Mouse (Mus musculus) left cerebral cortex, adult 11 months (tissue): Measurements from ENCODE around the gene 4931428F04Rik.
"Not testable (repeated sequence)": the region's sequence is repeated elsewhere in the genome, so short reads cannot be mapped to it uniquely, and the experiment has no call there.

Experiments
- DNase-seq: peaks from one replicate; pipeline ENCODE4 v3.0.0; 2022; ENCODE audit warnings: low spot score

4931428F04Rik gene

DNA sequence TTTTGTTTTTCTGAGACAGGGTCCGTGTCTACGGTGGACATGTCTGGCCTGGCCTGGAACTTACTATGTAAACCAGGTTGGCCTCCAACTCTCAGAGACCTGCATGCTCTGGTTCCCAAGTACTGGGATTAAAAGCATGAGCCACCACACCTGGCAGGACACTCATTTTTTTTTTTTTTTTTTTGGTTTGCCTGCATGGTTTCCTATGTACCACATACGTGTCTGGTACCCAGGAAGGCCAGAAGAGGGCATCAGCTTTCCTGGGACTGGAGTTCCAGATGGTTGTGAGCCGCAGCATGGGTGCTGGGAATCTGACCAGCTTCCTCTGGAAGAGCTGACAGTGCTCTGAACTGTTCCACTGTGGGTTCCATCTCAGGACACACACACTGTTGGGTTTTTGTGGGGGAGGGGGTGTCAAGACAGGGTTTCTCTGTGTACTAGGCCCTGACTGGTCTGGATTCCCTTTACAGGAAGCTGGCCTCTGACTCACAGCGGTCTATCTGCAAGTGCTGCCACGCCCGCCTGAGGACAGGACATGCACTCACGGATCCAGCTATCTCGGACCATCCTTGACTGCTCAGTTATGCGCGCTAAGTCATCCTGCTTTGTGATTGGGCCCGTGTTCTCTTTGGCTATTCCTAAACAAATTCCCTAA, 28.2 kb downstream of the 4931428F04Rik start:
- no peak for DNase-seq

DNA sequence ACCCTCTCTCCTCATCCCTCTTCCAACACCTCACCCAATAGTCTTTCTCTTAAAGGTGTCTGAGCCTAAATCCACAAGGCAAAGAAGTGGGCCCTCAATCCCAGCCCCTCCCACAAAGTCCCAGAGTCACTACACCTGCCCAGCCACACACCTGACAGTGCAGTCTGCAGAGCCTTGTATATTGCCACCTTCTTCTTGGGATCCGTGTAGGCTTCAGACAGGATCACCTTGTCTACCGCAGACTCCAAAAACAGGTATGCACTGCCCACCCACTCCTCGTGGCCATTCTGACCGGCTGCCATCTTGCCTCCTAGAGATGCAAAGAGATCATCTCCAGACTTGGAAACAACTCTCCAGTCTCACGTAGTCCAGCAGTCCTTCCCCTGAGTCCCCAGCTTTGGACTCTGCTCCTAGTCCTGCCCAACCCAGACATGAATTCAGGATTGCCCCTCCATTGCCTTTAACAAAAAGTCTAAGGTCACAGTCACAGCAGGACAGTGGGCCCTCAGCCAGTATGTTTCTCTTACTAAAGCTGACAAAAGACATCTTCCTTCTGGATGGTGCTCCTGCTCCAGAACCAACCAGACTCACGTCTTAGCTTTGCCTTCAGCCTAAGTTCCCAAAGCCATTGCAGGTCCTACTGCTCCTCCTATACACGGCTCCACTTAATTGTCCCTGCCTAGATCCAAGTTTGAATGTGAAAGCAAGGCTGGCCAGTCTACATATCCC, 29.1 kb downstream of the 4931428F04Rik start:
- DNase-seq = no peak

DNA sequence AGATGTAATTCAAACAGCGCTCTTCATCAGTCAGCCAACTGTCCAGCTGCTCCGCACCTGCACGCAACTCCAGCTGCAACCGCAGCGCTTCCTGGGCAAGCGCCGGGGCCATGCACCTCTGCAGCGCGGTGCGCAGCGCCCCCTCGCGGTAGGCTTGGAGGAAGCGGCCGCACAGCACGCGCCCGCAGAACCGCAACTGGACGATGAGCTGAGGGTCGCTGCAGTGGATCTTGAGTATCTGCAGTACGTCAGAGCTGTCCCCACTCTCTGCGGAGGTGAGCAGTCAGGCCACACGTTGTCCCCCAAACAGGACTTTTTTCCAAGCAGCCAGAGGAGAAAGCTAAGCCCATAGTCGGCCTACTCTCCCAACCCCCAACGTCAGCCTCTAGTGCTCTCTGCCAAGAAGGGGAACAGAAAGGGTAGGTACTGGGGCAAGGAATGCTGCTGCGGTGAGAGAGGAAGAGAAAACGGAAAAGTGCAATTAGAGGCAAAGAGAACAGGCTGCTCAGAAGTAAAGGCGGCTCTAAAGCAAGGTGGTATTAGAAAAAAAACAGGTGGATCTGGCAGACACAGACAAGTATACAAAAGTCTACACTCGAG, 29.8 kb downstream of the 4931428F04Rik start:
- no peak for DNase-seq

DNA sequence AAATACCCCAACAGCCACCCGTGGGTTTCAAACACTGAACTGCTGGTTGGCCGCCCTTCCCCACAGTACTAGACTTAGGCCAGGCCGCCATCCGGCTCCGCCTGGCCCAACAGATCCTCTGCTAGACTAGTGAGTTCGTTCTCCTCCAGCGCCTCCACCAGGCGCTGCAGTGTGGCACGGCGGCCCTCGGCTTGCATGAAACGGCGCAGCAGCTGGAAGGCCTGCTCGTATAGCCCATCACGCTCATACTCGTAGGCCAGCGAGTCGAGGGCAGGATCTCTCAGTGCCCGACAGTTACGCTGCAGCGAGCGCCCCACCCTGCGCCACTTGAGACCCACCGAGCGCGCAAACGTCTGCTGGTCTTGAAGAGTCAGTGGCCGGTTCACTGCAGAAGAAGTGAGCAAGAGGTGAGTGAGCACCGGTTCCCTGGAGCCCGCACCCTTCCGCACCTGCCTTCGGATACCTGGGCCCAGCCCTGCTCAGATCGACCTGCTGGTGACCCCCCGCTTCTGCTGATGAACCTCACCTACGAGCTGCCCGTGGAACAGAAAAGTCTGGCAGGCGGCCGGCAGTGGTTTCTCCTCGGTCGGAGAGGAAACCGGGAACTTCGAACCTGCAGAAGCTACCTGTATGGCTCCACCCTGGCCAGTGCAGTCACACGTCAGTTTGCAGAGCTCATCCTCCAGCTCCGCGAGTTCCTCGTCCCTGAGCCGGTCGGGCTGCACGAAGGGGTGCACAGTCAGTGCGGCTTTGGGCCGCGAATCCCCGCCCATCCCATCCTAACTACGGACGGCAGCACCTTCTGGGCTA, 30.5 kb downstream of the 4931428F04Rik start:
- DNase-seq = no peak

DNA sequence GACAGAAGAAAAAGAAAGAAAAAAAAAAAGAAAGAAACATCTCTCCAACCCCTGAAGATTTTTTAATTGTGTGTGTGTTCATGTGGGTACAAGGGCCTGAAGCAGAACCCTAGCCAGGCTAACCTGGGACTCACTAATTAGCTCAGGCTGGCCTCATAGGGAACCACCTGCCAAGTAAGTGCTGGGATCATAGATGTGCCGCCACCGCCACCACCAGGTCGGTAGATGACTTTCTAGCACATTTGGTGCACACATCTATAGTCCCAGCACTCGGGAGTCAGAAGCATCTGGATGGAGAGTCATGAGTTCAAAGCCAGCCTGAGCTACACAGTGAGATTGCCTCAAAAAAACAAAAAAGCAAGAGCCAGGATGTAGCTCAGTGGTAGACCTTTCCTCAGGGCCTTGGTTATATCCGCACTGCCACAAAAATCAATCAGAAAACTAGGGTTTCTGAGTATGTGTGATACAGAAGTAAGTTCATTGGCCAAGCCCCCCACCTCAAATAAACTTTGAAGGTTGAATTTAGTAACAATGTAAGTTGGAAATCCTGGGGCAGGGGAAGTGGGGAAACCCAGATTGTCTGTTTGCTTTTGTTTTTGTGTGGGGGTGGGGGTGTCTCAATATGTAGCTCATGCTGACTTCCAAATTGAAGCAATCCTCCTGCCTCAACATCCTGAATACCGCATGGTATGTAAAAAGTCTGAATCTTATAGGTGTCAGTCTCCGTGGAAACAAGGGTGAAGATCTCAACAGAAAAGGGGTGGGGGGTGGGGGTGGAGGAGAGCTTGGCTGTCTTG, 32.1 kb downstream of the 4931428F04Rik start:
- DNase-seq = no peak

DNA sequence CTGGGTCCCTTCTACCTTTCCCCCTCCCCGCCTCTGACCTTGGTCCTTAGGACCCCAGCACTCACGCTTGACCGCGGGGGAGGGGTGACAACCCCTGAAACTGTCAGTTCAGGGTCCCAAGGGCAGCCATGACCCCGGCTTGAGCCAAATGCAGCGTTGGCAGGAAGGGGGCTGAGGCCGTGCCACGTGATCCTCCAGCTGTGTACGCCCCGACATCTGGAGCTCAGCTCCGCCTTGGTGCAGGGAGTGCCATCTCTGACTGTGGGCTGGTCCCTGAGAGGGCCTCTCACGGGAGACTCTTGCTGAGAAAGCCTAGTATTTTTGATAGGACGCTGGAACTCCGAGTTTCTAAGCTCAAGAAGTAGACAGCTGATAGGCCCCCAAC, 34.7 kb downstream of the 4931428F04Rik start, which contains the start of gene B3gnt9:
Gene B3gnt9 (minus strand): TSS at position 188 of the 385 bp plus-strand sequence.
- DNase-seq = no peak

DNA sequence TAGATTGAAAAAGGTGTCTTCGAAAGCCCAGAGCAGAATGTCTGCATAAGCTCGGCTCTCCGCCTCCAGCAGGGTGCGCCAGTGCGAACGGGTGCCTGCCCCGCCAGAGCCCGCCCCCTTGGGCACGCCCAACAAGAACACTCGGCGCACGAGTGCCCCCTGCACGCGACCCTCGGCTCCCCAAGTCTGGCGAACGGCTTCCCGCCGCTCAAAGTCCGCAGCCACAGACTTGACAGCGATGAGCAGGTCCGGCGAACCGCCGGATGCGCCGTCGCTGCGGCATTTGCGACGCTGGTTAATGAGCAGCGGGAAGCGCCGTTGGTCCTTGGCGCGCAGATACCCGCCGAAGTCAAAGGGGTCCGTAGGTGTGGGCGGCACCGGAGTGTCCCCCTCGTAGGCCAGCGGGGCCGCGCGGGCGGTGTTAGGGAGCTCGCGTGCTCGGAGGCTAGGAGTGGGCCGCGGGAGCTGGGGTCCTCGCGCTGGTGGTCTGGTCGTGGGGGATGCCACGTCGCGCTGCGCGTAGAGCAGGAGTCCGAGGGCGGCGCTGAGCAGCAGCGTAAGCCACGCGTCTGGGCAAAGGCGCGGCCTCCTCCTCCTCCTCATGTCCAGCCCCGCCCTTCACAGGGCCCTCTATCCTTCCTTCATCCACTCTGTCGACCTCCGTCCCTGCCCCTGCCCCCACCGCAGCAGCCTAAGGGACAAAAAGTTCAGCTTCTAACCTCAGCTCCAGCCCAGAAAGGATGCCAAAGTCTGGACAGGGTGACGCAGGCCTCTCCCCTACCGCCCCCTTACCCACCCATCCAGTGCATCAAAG, 35.3 kb downstream of the 4931428F04Rik start:
- DNase-seq = peak; percentile 87

DNA sequence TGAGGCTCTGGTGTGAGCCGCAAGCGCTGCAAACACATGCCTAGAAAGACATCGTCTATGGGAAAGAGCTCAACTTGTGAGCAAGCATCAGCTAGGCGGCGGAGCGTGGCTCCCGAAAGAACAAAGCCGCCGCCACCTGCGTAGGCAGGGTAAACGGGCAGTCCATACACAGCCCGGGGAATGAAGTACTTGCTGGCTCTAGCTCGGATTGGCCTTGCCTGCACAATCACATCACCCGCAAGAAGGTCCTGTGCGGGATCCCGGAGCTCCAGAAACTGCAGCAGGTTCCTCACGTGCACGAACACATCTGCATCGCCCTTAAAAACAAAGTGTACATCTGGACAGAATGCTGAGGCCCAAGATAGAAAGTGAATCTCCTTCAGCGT, 35.9 kb downstream of the 4931428F04Rik start:
- no peak for DNase-seq

DNA sequence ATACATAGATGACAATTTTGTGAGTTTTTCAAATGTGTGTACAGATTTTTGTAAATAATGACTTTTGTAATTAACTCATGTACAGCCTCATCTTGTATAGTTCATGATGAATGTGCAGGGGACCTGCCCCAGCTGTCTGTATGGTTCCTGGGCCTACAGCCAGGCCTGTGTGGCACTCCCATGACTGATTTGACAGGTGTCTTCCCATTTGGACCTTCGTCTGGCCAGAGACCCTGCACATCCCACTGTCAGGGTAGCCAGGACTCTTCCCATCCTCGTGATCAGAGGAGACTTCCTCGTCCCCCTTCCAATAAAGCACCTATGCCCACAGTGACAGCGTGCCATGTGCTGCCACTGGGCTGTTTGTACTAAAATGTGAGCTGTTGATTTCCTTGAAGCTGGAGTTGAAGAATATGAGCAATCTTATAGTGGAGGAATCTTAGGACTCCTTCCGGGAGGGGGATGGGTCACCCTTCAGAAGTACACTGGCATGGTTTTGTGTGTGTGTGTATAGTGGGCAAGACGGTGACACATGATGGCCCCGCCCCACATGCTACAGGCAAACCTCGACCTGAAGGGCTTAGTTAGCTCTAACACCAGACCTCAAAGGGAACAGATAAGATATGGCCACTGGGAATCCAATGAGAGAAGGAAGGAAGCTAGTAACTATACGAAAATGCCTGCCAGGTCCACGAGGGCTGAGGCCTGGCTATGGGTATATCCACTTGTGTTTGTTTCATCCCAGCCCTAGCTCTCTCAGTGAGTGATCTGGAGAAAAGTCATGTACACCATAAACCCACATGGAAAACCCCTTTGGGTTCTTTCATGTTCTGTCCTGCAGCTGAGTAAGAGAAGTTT, 36.8 kb downstream of the 4931428F04Rik start:
- DNase-seq = no peak

DNA sequence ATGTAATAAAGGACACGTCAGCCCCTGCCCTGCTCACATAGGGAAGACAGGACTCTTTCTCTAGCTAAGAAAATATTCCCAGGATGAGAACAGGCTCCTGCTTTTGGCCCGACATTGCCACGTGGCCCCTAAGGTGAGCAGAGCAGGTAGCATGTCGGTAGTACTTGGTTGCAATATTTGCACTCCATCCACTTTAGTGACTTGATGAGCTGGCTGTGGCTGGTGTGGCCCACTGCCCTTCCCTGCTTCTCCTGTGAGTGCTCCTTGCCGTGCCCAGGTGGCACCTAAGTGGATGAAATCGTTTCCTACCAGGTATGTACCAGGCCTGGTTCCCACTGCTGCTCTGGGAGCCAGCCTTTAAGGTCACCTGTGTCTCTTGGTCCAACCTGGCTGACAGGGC, 37.7 kb downstream of the 4931428F04Rik start:
- DNase-seq = no peak

DNA sequence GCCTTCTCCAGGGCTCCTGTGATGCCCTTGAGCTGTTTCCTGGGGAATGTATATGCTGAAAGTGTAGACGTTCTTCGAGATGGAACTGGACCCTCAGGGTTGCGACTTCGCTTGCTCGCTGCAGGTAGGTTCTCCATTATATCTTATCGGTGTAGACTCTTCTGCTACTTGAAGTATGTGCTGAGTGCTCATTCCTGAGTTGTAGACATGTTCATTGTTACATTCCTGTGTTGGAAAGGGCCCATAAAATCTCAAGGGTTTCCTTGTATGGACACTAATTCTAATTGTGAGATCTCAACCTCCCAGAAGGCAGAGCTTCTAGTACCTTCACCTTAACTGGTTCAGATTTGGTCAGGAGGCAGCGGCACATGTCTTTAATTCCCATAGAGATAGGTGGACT, 48.6 kb downstream of the 4931428F04Rik start:
- no peak for DNase-seq

DNA sequence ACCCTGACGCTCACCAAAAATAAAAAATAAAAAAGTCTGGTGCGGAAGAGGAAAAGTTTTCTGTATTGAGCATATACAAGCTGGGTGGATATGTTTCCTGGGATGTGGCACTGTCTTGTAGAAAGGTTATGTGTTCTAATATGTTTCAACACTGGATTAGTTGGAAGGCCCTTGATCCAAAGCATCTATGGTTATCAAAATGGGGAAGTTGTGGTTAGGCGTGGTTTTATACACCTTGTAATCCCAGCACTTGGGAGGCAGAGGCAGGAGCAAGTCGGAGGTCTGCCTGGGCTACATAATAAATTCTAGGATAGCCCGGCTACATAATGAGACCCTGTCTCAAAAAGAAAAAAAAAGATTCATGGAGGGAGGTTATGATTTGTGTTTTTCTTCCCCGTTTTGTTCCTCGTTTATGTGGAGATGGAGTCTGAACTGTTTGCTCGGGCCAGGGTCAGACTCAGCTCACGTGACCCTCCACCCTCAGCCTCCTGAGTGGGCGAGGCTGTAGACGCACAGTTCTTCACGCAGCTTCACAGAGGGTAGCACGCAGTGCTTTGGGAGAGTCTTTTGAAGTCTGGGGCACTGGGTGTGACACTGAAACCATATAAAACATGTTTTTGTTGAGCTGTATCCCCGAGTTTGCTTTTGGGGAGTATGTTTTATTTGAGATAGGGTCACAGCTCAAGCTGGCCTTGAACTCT, 52.1 kb downstream of the 4931428F04Rik start:
- DNase-seq = no peak

DNA sequence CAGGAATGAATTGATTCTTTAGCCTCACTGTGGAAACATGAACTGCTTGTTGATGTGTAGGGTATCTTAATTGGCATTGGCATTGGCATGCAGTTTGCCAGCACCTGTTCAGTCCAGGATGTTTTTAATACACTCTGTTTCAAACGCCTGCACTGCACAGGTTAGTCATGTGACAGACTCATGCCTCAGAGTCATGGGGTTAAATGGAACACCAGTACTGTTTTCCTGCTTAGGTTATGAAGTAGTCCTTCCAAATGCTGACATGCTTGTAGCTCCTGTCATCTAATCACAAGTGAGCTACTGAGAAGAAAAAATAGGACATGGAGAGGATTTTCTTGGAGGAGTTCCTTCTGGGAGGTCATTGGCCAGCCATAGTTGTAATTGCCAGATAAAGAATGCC, 54.5 kb downstream of the 4931428F04Rik start:
- no peak for DNase-seq

DNA sequence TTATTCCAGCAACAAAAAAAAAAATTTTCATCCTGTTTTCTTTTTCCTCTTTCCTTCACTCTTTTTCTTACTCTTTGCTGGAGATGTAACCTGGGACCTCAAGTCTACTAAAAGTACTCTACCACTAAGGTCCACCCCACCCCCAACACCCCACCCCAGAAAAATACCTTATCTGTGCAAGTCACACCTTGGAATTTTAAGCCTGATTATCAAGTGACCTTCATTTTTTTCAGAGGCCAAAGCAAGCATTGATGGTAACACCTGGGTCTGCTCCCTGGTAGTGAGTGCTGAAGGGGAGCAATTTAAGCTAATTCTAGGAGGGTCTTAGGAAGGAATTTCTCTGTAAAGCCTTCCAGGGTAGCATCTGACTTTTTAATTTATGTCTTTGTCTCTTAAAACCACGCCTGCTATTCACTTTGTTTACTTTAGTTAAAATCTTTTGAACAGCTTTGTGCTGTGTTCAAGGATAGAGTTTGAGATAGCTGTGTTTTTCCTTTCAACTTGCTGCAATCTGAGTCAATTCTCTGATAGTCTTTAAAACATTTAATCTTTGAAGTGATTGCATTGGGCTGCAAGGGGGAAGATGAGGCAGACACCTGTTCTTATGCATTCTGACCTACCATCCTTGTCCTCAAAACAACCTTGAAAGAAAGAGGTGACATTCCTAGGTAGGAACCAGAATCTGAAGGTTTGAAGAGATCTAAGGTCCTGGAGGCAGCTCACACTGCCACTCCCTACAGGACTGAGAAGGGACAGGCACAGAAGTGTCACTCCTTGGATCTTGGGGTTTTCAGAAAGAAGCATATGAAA, 56.3 kb downstream of the 4931428F04Rik start:
- no peak for DNase-seq

DNA sequence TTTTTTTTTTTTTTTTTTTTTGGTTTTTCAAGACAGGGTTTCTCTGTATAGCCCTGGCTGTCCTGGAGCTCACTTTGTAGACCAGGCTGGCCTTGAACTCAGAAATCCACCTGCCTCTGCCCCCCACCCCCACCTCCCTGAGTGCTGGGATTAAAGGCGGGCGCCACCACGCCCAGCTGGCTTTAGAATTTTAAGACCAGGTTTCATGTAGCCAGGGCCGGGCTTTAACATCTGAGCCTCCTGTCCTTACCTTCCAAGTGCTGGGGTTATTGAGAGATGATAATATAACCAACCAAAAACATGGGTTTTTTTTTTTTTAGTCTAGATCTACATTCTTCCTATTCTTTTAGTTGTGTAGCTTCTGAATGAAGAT, 57.4 kb downstream of the 4931428F04Rik start:
- not testable (repeated sequence) for DNase-seq

DNA sequence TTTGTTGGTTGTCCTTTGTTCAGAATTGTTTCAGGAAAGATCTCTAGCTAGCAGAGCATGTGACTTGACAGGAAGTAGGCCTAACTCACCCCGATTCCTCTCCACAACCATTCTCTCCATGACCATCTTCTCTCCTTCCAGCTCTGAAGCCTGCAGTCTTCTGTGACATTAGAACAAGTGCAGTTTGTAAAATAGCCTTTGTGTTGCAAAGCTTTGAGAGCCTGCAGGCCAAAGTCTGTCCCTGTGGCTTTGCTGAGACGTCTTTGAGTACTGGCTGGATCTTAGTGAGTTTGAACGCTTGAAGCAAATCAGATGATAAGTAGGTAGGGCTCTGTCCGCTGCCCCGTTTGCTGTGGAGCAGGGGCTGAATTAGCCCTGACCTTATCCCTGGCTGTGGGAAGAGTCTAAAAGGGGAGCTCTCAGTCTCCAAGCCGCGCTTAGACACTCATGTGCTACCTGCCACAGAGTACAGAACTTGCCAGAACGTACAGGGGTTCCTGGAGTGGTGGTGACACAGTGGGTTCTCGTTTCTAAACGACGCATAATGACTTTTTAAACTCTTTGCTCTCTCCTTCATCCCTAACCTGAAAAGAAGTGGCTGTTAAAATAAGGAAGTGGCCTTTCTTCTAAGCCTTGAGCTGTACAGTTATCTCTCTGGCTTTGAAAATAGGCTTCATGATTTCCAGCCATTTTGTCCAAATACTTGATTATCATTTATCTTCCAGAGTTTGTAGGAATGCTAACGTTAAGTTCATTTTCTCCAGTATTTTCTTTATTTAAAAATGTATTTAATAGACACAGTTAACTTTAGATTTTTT, 58.0 kb downstream of the 4931428F04Rik start:
- no peak for DNase-seq
